Mouse (Mus musculus) kidney, adult 9 months (tissue): Measurements from ENCODE around the gene Pin1rt1.

Experiments
- DNase-seq: peaks from one replicate; pipeline ENCODE4 v3.0.0; 2022

Pin1rt1 gene

GRCm38 (mm10) chr2:104711585-104712485 lies 4.3 kb downstream of the Pin1rt1 start, which contains the start of gene Tcp11l1:
Gene Tcp11l1 (minus strand): TSS chr2:104712169.
- DNase-seq = peak; percentile 69

DNA sequence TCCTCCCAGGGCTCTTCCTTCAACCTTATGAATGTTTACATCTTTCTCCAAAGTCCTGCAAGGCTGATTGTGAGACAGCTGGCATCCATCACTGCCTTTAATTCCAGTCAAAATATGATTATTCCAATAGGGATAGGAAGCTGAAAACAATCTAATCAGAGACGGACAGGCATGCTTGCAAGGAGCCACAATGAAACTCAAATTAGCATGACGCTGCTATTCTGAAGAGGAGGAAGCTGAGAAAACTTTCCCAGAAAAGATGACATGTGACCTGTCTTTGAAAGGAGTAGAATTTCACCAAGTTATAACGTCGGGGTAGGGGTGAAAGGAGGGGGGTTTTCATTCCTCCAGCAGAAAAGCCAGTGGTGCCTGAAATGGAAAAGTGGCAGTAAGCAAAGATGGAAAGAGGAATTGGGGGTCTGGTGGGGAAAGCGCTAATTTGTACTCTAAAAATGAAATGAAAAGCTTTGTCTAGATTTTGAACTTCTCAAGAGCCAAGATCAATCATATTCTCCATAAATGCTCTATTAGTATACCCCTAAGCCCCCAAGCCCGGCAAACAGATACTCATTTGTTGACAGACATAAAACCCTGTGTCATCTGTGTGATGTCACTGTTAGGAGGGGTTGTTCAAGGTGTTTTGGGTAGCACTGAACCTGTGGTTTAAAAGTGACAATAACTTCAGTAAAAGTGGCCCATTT lies 5.4 kb downstream of the Pin1rt1 start:
- no peak for DNase-seq

GRCm38 (mm10) chr2:104709786-104710337 lies 6.3 kb downstream of the Pin1rt1 start:
- no peak for DNase-seq

GRCm38 (mm10) chr2:104704355-104704754 lies 11.8 kb downstream of the Pin1rt1 start:
- DNase-seq = no peak

GRCm38 (mm10) chr2:104703158-104703557 lies 13.0 kb downstream of the Pin1rt1 start:
- DNase-seq = no peak

DNA sequence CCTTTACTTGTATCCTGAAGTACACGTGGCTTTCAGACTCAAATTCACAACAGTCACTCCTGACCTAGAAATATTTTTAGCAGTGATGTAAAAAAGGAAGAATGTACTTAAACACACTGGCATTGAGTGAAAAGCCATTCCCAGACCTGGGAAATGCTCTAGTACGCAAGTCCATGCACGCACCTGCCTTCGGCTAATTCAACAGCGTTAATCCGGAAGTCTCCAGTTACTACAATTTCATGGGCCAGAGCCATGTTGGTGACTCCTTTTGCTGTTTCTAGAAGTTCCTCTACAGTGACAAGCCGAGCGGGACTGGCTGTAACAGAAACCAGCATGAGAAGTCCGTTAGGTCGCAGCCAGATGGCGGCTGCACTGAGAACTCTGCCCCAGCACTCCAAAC lies 16.5 kb downstream of the Pin1rt1 start:
- no peak for DNase-seq

- DNase-seq = no peak
Measured at GRCm38 (mm10) chr2:104692551-104692950, 23.6 kb downstream of the Pin1rt1 start.

GRCm38 (mm10) chr2:104690720-104691119 lies 25.5 kb downstream of the Pin1rt1 start:
- DNase-seq = no peak

DNA sequence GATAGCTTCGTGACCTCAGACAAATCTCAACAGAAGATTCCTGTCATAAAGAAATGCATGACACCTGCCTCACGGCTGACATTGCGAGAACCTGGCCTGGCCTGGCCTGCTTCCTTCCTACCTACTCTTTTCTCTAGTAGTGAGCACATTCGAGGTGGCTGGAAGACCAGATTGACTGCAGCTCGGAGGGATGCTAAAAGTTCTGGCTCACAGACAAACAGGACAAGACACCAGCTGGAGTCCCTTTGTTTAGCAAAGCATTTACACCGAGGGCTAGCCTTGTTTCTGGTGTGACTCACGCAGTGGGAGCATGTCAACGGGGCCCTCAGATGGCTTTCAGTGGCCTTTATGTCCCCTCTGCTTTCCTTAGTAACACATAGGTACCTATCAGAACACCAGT lies 27.5 kb downstream of the Pin1rt1 start:
- no peak for DNase-seq

DNA sequence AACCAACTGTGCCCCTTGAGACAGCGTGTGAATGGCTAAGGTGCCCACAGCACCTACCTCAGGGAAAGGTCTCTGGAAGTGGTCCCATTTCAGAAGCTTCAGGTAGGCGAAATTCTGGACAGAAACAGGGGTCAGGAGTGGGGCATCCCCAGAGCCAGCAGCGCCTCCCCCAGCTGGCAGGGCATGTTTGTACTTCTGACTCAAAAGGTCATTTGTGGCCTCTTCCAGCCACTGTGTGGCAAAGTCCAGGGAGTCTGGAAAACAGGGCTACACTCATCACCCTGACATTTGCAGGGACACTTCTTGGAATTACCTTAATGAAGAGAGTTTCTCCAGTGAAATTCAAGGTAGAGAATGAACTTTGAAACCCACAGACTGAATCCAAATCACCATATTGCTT lies 27.9 kb downstream of the Pin1rt1 start:
- peak; percentile 69 for DNase-seq

DNA sequence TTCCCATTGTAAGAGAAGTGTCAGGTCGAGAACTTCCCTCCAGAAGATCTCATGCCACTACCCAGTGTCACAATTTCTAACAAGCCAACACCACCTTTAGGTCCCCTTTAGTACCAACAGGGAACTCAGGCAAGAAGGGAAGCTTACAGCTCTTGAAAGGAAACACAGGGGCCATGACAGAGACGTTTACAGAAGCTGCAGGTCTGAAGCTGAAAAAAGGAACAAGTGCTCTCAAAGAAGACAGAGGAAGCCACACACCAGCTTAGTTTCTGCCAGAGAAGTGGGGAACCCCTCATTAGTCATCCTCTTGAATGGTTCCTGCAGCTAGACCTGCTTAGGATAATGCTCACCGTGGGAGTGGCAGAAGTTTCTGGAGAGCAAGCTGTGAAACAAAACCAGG lies 28.9 kb downstream of the Pin1rt1 start:
- DNase-seq = no peak

GRCm38 (mm10) chr2:104685418-104685817 lies 30.8 kb downstream of the Pin1rt1 start:
- peak; percentile 80 for DNase-seq

GRCm38 (mm10) chr2:104684771-104685170 lies 31.4 kb downstream of the Pin1rt1 start:
- peak; percentile 67 for DNase-seq

DNA sequence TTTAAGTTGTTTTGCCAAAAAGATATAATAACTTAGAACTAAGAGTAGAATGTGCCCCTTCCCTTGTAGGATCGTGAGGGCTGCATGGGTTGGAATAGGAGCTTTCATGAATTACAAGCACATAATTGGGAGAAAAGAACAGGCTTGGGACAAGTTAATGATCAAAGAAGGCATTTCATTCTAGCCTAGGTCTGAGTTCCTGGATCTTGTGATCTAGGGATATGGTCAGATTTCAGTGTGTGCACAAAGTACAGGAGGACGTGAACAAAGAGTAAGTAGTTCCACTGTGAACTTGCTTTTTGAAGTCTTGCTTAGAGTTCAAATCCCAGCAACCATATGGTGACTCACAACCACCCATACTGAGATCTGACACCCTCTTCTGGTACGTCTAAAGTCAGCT lies 38.9 kb downstream of the Pin1rt1 start:
- DNase-seq = peak; percentile 58

DNA sequence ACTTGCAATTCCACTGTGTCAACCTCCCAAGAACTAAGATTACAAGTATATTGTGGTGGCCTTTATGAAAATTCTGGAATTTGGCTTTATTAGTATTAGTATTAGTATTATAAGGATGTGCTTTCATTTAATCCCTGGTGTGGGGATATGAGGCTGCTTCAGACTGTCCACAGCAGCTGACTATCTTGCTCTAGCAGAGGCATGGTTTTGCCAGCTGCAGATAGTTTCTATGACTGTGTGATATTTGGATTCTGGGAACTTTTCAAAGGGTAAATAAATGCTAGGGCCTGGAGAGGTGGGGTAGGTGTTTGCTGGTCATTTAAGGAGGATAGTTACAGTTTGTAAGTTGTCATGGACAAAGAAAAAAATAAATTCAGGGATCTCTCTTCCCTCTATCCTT lies 44.5 kb downstream of the Pin1rt1 start:
- DNase-seq = no peak

DNA sequence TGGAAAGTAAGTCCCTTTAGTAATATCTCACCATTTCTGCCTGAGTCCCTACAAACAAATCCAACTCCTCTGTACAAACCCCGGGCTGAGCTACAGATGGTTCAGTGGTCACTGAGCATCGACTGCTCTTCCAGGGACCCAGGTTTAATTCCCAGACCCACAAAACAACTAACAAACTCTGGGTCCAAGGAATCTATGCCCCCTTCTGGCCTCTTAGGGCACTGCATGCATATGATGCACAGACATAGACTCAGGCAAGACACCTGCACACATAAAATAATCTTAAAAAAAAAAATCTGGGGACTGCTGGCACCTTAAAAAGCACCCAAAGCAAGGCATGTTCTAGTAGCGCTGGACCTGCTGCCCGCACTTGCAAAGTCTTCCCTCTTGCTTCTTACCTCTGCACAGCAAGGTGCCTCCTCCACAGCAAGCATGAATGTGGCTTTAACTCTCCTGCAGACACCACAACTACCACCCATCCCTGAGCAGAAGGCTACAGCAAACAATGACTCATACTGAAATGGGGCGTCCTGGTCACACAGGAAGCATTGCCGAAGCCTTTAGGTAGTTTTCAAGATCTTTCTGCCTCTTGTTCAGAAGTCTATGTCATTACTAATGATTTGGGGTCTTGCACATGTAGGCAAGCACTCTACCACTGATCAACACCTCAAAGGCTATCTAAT lies 46.9 kb downstream of the Pin1rt1 start:
- DNase-seq = no peak
